20 mouse cellular contexts compared by ENCODE assay signal in the genomic region with DNA sequence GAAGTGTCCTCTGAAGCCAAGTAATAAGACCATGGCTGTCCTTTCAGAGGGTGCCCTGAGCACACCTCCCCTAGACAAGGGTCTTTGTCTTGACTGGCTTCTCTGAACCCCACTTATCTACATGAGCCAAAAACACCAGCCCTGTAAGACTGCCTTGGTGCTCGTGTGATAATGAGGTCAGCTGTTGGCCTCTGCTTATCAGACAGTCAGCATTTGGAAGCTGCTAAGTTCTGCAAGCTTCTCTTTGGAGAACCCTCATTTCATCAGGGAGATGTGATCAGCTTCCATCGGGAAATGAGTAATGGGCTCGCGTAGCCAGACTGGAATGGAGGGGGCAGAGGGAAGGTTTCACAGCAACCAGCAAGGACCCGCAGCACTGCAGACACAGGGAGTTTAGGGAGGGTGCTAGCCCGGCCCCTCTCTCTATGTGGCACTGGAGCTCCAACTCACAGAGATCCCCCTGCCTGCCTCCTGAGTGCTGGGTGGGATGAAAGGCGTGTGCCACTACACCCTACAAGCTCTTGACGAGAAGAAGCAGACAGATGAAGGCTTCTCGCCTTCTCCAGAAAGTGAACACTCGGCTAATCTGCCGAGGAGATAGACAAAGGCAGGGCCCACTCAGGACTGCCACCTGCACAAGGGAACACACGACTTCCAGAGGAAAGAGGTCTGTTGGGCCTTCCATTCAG. TPM values are rescaled to one million over a fixed set of nuclear protein-coding genes. Genes with fewer than 3 reads are reported as not detected.
DNase-seq lines count a peak whose midpoint lies in the region; ATAC-seq and TF ChIP-seq lines count a peak whose summit lies in the region.
"Had no signal": no experiment of that assay in that cellular context is flagged by ENCODE, and none has a peak within 500 bp of the region (broad histone marks: within the 10 kb centered on the region; RNA-seq: fewer than 3 reads in every experiment).

No protein-coding gene starts in this region.

- 0 out of 2 replicates have a peak overlapping the region, but pooled peaks have one; percentile 13 for H3K27ac ChIP-seq in hindbrain, embryonic 10.5 days
- no peak overlapping the region for H3K27ac ChIP-seq in hindbrain, postnatal 0 days
- H3K27ac ChIP-seq in MEL (ENCODE audit: control insufficient read depth, low read depth, low read length), result peak overlapping the region; percentile 75
- peak overlapping the region; percentile 99 for H3K27ac ChIP-seq in liver, embryonic 15.5 days (replicated peaks)
- H3K27ac ChIP-seq: midbrain, embryonic 13.5 days had no signal

- DNase-seq in hindbrain, embryonic 10.5 days (ENCODE audit: low spot score), result no peak
- DNase-seq in hindbrain, postnatal 0 days (ENCODE audit: low spot score), result no peak
- peak; percentile 84 for DNase-seq in MEL (ENCODE audit: low read depth, low spot score)
- DNase-seq in c-Kit-positive CD71-positive TER-119-positive erythroid progenitor cells, embryonic 14.5 days (ENCODE audit: low spot score), result peak; percentile 87
- DNase-seq in cerebellum, adult 9-10 months, result no peak
- no peak for DNase-seq in B cell, adult 2 months
- no peak for DNase-seq in layer of hippocampus, adult 8-10 months (ENCODE audit: low spot score in 2 of 2)
- DNase-seq: cerebellum, adult 8-10 months; kidney, postnatal 10 days; left cerebral cortex, postnatal 4 days had no signal

- peaks cover 4% of the 10 kb centered on the region for H3K36me3 ChIP-seq in hindbrain, embryonic 10.5 days
- peaks cover 9% of the 10 kb centered on the region; the same call in 1 of the 2 replicates for H3K36me3 ChIP-seq in hindbrain, postnatal 0 days (ENCODE audit: insufficient read depth, low read length)
- peaks cover 0 to 25% of the 10 kb centered on the region in 2 experiments; a peak in 2 of 4 replicates for H3K36me3 ChIP-seq in MEL (ENCODE audit: control insufficient read depth in 1 of 2, insufficient read depth in 2 of 2, low read length in 2 of 2)
- H3K36me3 ChIP-seq in liver, embryonic 15.5 days (replicated peaks), result peaks cover 71% of the 10 kb centered on the region

- TF ChIP-seq EP300 in MEL (IDR thresholded peaks at IDR 0.05; ENCODE audit: low read depth in 1 of 2, low read length in 2 of 2), result peak; percentile 97 to 98

- H3K9me3 ChIP-seq in hindbrain, embryonic 10.5 days, result no peaks in the 10 kb centered on the region
- no peaks in the 10 kb centered on the region for H3K9me3 ChIP-seq in hindbrain, postnatal 0 days (ENCODE audit: low read length)
- H3K9me3 ChIP-seq in MEL (replicated peaks; ENCODE audit: insufficient read depth, low read length), result no peaks in the 10 kb centered on the region
- no peaks in the 10 kb centered on the region for H3K9me3 ChIP-seq in liver, embryonic 15.5 days (replicated peaks)
- H3K9me3 ChIP-seq: forebrain, embryonic 10.5 days; midbrain, embryonic 13.5 days had no signal

- no peaks in the 10 kb centered on the region for H3K4me1 ChIP-seq in hindbrain, embryonic 10.5 days (replicated peaks)
- no peaks in the 10 kb centered on the region for H3K4me1 ChIP-seq in hindbrain, postnatal 0 days (ENCODE audit: insufficient read depth, low read length)
- H3K4me1 ChIP-seq in MEL (ENCODE audit: control insufficient read depth in 1 of 2, insufficient read depth in 2 of 2, low read length in 2 of 2), result peaks cover 13 to 26% of the 10 kb centered on the region in 2 experiments
- peaks cover 69% of the 10 kb centered on the region for H3K4me1 ChIP-seq in liver, embryonic 15.5 days (replicated peaks)
- H3K4me1 ChIP-seq: forebrain, embryonic 10.5 days; midbrain, embryonic 13.5 days had no signal

- no peak overlapping the region for H3K9ac ChIP-seq in hindbrain, postnatal 0 days (replicated peaks; ENCODE audit: low read length)
- H3K9ac ChIP-seq in MEL (ENCODE audit: control insufficient read depth, low read depth, low read length, poor library complexity, severe bottlenecking), result peak overlapping the region; percentile 40
- peak overlapping the region; percentile 68 for H3K9ac ChIP-seq in liver, embryonic 15.5 days
- H3K9ac ChIP-seq: midbrain, embryonic 13.5 days had no signal

- no peak overlapping the region for H3K4me2 ChIP-seq in hindbrain, postnatal 0 days (ENCODE audit: low read depth, low read length)
- peak overlapping the region; percentile 83 for H3K4me2 ChIP-seq in liver, embryonic 15.5 days
- H3K4me2 ChIP-seq: midbrain, embryonic 13.5 days had no signal

- H3K27me3 ChIP-seq in hindbrain, embryonic 10.5 days (ENCODE audit: insufficient read depth, poor library complexity, severe bottlenecking), result no peaks in the 10 kb centered on the region
- H3K27me3 ChIP-seq in hindbrain, postnatal 0 days (ENCODE audit: insufficient read depth, low read length), result no peaks in the 10 kb centered on the region
- H3K27me3 ChIP-seq in MEL (ENCODE audit: control insufficient read depth in 1 of 2, insufficient read depth in 2 of 2, low read length in 2 of 2), result no peaks in the 10 kb centered on the region
- no peaks in the 10 kb centered on the region for H3K27me3 ChIP-seq in liver, embryonic 15.5 days
- H3K27me3 ChIP-seq: midbrain, embryonic 13.5 days had no signal

- ATAC-seq in hindbrain, postnatal 0 days, result no peak
- ATAC-seq in liver, embryonic 15.5 days (ENCODE audit: insufficient read depth), result peak; percentile 80
- ATAC-seq: activated CD4-positive, CD25-positive, alpha-beta regulatory T cell, adult 4 months; midbrain, embryonic 13.5 days had no signal

- H3K4me3 ChIP-seq in hindbrain, embryonic 10.5 days, result no peak overlapping the region
- no peak overlapping the region for H3K4me3 ChIP-seq in hindbrain, postnatal 0 days (ENCODE audit: low read length)
- no peak overlapping the region; a peak in 1 of 4 replicates for H3K4me3 ChIP-seq in MEL (ENCODE audit: control insufficient read depth in 1 of 2, insufficient read depth in 1 of 2, low read depth in 2 of 2, low read length in 2 of 2)
- peak overlapping the region; percentile 71 for H3K4me3 ChIP-seq in liver, embryonic 15.5 days (replicated peaks)
- H3K4me3 ChIP-seq: forebrain, embryonic 10.5 days; midbrain, embryonic 13.5 days had no signal

- 93% methylated on average over 12 of the region's 12 CpGs for WGBS in hindbrain, embryonic 10.5 days
- WGBS in hindbrain, postnatal 0 days, result 89% methylated on average over 12 of the region's 12 CpGs
- 23% methylated on average over 12 of the region's 12 CpGs for WGBS in liver, embryonic 15.5 days (ENCODE audit: insufficient replicate concordance)

- TF ChIP-seq POLR2A in MEL (IDR thresholded peaks at IDR 0.05; ENCODE audit: control insufficient read depth in 1 of 2, insufficient read depth in 1 of 2, low read depth in 1 of 2, low read length in 2 of 2, poor library complexity in 1 of 2), result no peak

- no peak for TF ChIP-seq CTCF in hindbrain, postnatal 0 days (IDR thresholded peaks at IDR 0.05; ENCODE audit: low read depth)
- no peak for TF ChIP-seq CTCF in MEL (IDR thresholded peaks at IDR 0.05 in 2 of 3, conservative IDR thresholded peaks at IDR 0.05 in 1 of 3; ENCODE audit: control insufficient read depth in 1 of 3, insufficient read depth in 1 of 3, low read depth in 2 of 3, low read length in 3 of 3, poor library complexity in 1 of 3, severe bottlenecking in 1 of 3)

- H3K79me2 ChIP-seq in MEL (ENCODE audit: control insufficient read depth, insufficient read depth, low read length, poor library complexity), result no peaks in the 10 kb centered on the region

- TF ChIP-seq RAD21 in MEL (IDR thresholded peaks at IDR 0.05; ENCODE audit: low read depth, low read length), result no peak

TF ChIP-seq in MEL, 35 proteins besides CTCF, POLR2A, EP300 and RAD21 (continues in another document):
- TF ChIP-seq ZMIZ1 (IDR thresholded peaks at IDR 0.05; ENCODE audit: low read depth, low read length), result no peak
- TF ChIP-seq MYB (IDR thresholded peaks at IDR 0.05; ENCODE audit: low read depth, low read length), result no peak
- TF ChIP-seq RCOR1 (IDR thresholded peaks at IDR 0.05; ENCODE audit: low read depth, low read length), result peak; percentile 89
- TF ChIP-seq TCF12 (IDR thresholded peaks at IDR 0.05; ENCODE audit: low read depth, low read length), result peak; percentile 99
- 0 out of 2 replicates have a peak, but pooled peaks have one; percentile 42 for TF ChIP-seq MAZ (IDR thresholded peaks at IDR 0.05; ENCODE audit: low read depth, low read length)
- no peak for TF ChIP-seq SMC3 (IDR thresholded peaks at IDR 0.05; ENCODE audit: low read depth, low read length)
- TF ChIP-seq MYC (IDR thresholded peaks at IDR 0.05; ENCODE audit: low read depth, low read length), result 0 out of 2 replicates have a peak, but pooled peaks have one; percentile 22

RNA-seq across cellular contexts. Expression of gene Bccip, which starts 11.0 kb away (rescaled TPM):
- 135 and 167 TPM in 2 replicates for polyA plus RNA-seq in hindbrain, embryonic 10.5 days (2016; fragmentation: Nextera tagmentation; extraction: Ambion mirVana)
- 38.1 and 40.6 TPM in 2 replicates for total RNA-seq in hindbrain, postnatal 0 days (2014; rRNA removed)
- 105 and 109 TPM in 2 replicates for polyA plus RNA-seq in hindbrain, postnatal 0 days (2015; fragmentation: Nextera tagmentation; extraction: Ambion mirVana)
- 86.2 and 91.0 TPM in 2 replicates for total RNA-seq in MEL (2012; rRNA removed)
- polyA plus RNA-seq in MEL (2012; ENCODE audit: insufficient read depth in 1 of 2, insufficient read length in 2 of 2, low read depth in 1 of 2, low replicate concordance in 2 of 2, missing spikeins in 1 of 2), result 100 to 1,000 TPM in 1 of 2 experiments, not detected in 1; 150 TPM
- 72.0 and 74.4 TPM in 2 replicates for polyA plus RNA-seq in liver, embryonic 15.5 days (2015; fragmentation: Nextera tagmentation; extraction: Ambion mirVana)
- total RNA-seq in layer of hippocampus, adult 8-10 months (2022), result 10 to 100 TPM; 71.3 to 76.6 (median 74.9) TPM

RNA-seq across cellular contexts. Expression of gene Uros, which starts 11.7 kb away (rescaled TPM):
- polyA plus RNA-seq in hindbrain, embryonic 10.5 days (2016; fragmentation: Nextera tagmentation; extraction: Ambion mirVana), result 33.7 and 39.0 TPM in 2 replicates
- total RNA-seq in hindbrain, postnatal 0 days (2014; rRNA removed), result 23.1 and 23.8 TPM in 2 replicates
- polyA plus RNA-seq in hindbrain, postnatal 0 days (2015; fragmentation: Nextera tagmentation; extraction: Ambion mirVana), result 35.4 and 38.2 TPM in 2 replicates
- 12.3 and 17.5 TPM in 2 replicates for total RNA-seq in MEL (2012; rRNA removed)
- 10 to 100 TPM in 1 of 2 experiments, not detected in 1; 22.0 TPM for polyA plus RNA-seq in MEL (2012; ENCODE audit: insufficient read depth in 1 of 2, insufficient read length in 2 of 2, low read depth in 1 of 2, low replicate concordance in 2 of 2, missing spikeins in 1 of 2)
- 175 and 179 TPM in 2 replicates for polyA plus RNA-seq in liver, embryonic 15.5 days (2015; fragmentation: Nextera tagmentation; extraction: Ambion mirVana)
- total RNA-seq in layer of hippocampus, adult 8-10 months (2022), result 10 to 100 TPM; 17.0 to 23.8 (median 19.4) TPM

RNA-seq across cellular contexts. Expression of gene Mmp21, which starts 18.3 kb away (rescaled TPM):
- polyA plus RNA-seq in hindbrain, embryonic 10.5 days (2016; fragmentation: Nextera tagmentation; extraction: Ambion mirVana), result 0.09 TPM in 1 of 2 replicates, not detected in the other
- 0.11 TPM in 1 of 2 replicates, not detected in the other for total RNA-seq in hindbrain, postnatal 0 days (2014; rRNA removed)
- polyA plus RNA-seq in hindbrain, postnatal 0 days (2015; fragmentation: Nextera tagmentation; extraction: Ambion mirVana), result 0.10 TPM in 1 of 2 replicates, not detected in the other
- not detected in 2 replicates for total RNA-seq in MEL (2012; rRNA removed)
- not detected for polyA plus RNA-seq in MEL (2012; ENCODE audit: insufficient read depth in 1 of 2, insufficient read length in 2 of 2, low read depth in 1 of 2, low replicate concordance in 2 of 2, missing spikeins in 1 of 2)
- polyA plus RNA-seq in liver, embryonic 15.5 days (2015; fragmentation: Nextera tagmentation; extraction: Ambion mirVana), result not detected in 2 replicates
- under 1 TPM in 3 of 4 experiments, not detected in 1; 0.18 to 0.23 (median 0.20) TPM for total RNA-seq in layer of hippocampus, adult 8-10 months (2022)
- total RNA-seq: adrenal gland, postnatal 4 days; heart, postnatal 25 days; layer of hippocampus, postnatal 14 days; left cerebral cortex, postnatal 4 days had no signal
- polyA plus RNA-seq: forebrain, embryonic 10.5 days; gonadal fat pad, adult 2 months; neural tube, embryonic 11.5 days; small intestine, adult 2 months had no signal

Comparison
In these comparisons a context has a peak if more than half of its experiments do, and no peak if none do; other contexts are left out.
1. DNase-seq: peak in MEL (single experiment) and c-Kit-positive CD71-positive TER-119-positive erythroid progenitor cells, embryonic 14.5 days (single experiment); none in hindbrain, embryonic 10.5 days (single experiment), hindbrain, postnatal 0 days (single experiment), cerebellum, adult 9-10 months (single experiment), B cell, adult 2 months (0 of 2) and layer of hippocampus, adult 8-10 months (0 of 2).